Mouse (Mus musculus): ENCODE measurements around the gene Dap3. TPM values are rescaled to one million over a fixed set of nuclear protein-coding genes. Genes with fewer than 3 reads are reported as not detected.
"Not testable (repeated sequence)": the region's sequence is repeated elsewhere in the genome, so short reads cannot be mapped to it uniquely, and the experiment has no call there.

The Dap3 gene
- total RNA-seq (2014; rRNA removed) (50.6 and 66.8 TPM in 2 replicates), polyA plus RNA-seq (2012; rRNA removed) (21.8 and 32.6 TPM in 2 replicates)

DNA sequence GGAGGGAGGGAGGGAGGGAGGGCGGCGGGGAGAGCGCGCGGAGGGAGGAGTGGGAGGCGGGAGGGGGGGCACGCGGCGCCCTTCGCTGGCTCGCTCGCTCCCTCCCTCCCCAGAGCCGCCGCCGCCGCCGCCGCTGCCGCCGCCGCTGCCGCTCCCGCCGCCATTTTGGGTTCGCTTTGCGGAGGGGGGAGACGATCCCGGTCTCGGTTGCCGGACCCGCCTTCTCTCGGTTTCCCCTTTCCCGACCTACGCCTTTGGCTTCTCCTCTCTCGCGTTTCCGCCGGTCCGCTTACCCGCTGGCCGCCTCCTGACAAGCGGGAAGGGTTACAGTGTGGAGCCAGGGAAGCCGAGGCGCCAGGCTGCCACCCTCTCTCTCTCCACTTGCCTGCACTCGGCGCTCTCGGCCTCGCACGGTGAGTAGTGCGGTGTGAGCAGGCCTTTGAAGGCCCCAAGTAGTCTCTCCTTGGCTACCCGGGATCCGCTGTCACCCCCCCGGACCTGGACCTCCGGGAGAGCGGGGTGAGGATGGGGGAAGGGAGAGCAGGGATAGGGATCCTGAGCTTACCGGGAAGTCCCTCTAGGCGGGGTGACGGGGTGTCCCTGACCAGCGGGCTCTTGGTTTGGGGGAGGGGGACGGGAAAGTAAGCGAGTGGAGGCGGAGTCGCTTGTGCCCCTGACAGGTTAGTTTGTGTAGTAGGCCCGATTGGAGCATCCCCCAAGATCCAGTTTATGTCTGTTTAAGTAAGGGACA is at the start of gene Dap3, which contains the start of gene Ash1l:
Dap3 (minus strand) TSS at position 606 of the 751 bp plus-strand sequence.
Ash1l (plus strand) TSS at position 47 of the 751 bp plus-strand sequence.
- TF ChIP-seq POLR2A (IDR thresholded peaks at IDR 0.05; ENCODE audit: extremely low read depth, insufficient read depth, low read length) (no peak), CTCF (IDR thresholded peaks at IDR 0.05; ENCODE audit: low read depth, low read length) (peak; percentile 16; the same call in 1 of the 2 replicates)
- DNase-seq (ENCODE audit: extremely low read depth, low read depth, low spot score): peak; percentile 71
- H3K79me2 ChIP-seq (ENCODE audit: control insufficient read depth, insufficient read depth, low read length): peaks cover 10% of the 10 kb centered on the region; the same call in 1 of the 2 replicates
- H3K4me1 ChIP-seq (ENCODE audit: control insufficient read depth, insufficient read depth, low read length): peaks cover 15% of the 10 kb centered on the region
- H3K36me3 ChIP-seq (ENCODE audit: control insufficient read depth, insufficient read depth, low read length): no peaks in the 10 kb centered on the region
- WGBS: under 1% methylated on average over 41 of the region's 64 CpGs
- H3K4me3 ChIP-seq (ENCODE audit: insufficient read depth, low read depth, low read length): peak within 1 kb of the TSS; percentile 97
- peak within 1 kb of the TSS; percentile 99 for H3K9ac ChIP-seq (ENCODE audit: low read depth, low read length)
- peak within 1 kb of the TSS; percentile 98 for H3K27ac ChIP-seq (replicated peaks; ENCODE audit: insufficient read depth, low read depth, low read length)
- H3K27me3 ChIP-seq (ENCODE audit: control insufficient read depth, insufficient read depth, low read length): no peaks in the 10 kb centered on the region

DNA sequence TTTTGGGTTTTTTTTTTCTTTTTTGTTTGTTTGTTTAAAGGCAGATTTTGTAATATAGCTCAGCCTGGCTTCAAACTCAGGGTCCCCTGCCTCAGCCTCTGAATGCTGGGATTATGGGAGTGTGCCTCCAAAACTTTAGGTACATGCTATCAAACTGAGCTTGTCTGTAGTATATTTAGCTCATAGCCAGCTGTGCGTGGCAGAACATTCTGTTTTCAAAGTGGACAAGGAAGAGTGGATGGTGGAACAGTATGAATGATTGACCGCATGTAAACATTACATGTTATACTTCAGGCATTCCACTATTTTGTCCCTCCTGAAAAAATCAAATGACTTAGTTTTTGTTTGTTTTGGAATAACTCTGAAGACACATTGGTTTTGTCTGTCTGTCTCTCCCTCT is 41.8 kb upstream of the Dap3 start:
- Histone ChIP-seq H3K27ac (replicated peaks; ENCODE audit: insufficient read depth, low read depth, low read length) (no peak overlapping the region), H3K36me3 (ENCODE audit: control insufficient read depth, insufficient read depth, low read length) (peaks cover 12% of the 10 kb centered on the region; the same call in 1 of the 2 replicates), H3K27me3 (ENCODE audit: control insufficient read depth, insufficient read depth, low read length) (no peaks in the 10 kb centered on the region), H3K9ac (ENCODE audit: low read depth, low read length) (no peak overlapping the region), H3K4me1 (ENCODE audit: control insufficient read depth, insufficient read depth, low read length) (peaks cover 2% of the 10 kb centered on the region; the same call in 1 of the 2 replicates), H3K79me2 (ENCODE audit: control insufficient read depth, insufficient read depth, low read length) (no peaks in the 10 kb centered on the region; the same call in 1 of the 2 replicates), H3K4me3 (ENCODE audit: insufficient read depth, low read depth, low read length) (no peak overlapping the region)
- no peak for DNase-seq (ENCODE audit: extremely low read depth, low read depth, low spot score)
- no peak for TF ChIP-seq POLR2A (IDR thresholded peaks at IDR 0.05; ENCODE audit: extremely low read depth, insufficient read depth, low read length)
- TF ChIP-seq CTCF (IDR thresholded peaks at IDR 0.05; ENCODE audit: low read depth, low read length): no peak
- 41% methylated on average over 2 of the region's 2 CpGs for WGBS

DNA sequence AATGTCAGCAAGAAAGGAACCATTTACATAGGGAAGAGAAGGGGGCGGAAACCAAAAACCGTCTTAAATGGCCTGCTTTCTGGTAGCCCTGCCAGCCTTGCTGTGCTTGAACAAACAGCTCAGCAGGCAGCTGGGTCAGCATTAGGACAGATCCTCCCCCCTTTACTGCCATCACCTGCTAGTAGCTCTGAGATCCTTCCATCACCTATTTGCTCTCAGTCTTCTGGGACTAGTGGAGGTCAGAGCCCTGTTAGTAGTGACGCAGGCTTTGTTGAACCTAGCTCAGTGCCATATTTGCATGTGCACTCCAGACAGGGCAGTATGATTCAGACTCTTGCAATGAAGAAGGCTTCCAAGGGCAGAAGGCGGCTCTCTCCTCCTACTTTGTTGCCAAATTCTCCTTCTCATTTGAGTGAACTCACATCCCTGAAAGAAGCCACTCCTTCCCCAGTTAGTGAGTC is 33.0 kb upstream of the Dap3 start:
- 60% methylated on average over 4 of the region's 4 CpGs for WGBS
- Histone ChIP-seq H3K79me2 (ENCODE audit: control insufficient read depth, insufficient read depth, low read length) (peaks cover 8% of the 10 kb centered on the region; the same call in 1 of the 2 replicates), H3K9ac (ENCODE audit: low read depth, low read length) (no peak overlapping the region), H3K27ac (replicated peaks; ENCODE audit: insufficient read depth, low read depth, low read length) (no peak overlapping the region), H3K27me3 (ENCODE audit: control insufficient read depth, insufficient read depth, low read length) (no peaks in the 10 kb centered on the region), H3K36me3 (ENCODE audit: control insufficient read depth, insufficient read depth, low read length) (peaks cover 48% of the 10 kb centered on the region), H3K4me1 (ENCODE audit: control insufficient read depth, insufficient read depth, low read length) (no peaks in the 10 kb centered on the region), H3K4me3 (ENCODE audit: insufficient read depth, low read depth, low read length) (no peak overlapping the region)
- TF ChIP-seq CTCF (IDR thresholded peaks at IDR 0.05; ENCODE audit: low read depth, low read length): no peak
- DNase-seq (ENCODE audit: extremely low read depth, low read depth, low spot score): peak; percentile 52

DNA sequence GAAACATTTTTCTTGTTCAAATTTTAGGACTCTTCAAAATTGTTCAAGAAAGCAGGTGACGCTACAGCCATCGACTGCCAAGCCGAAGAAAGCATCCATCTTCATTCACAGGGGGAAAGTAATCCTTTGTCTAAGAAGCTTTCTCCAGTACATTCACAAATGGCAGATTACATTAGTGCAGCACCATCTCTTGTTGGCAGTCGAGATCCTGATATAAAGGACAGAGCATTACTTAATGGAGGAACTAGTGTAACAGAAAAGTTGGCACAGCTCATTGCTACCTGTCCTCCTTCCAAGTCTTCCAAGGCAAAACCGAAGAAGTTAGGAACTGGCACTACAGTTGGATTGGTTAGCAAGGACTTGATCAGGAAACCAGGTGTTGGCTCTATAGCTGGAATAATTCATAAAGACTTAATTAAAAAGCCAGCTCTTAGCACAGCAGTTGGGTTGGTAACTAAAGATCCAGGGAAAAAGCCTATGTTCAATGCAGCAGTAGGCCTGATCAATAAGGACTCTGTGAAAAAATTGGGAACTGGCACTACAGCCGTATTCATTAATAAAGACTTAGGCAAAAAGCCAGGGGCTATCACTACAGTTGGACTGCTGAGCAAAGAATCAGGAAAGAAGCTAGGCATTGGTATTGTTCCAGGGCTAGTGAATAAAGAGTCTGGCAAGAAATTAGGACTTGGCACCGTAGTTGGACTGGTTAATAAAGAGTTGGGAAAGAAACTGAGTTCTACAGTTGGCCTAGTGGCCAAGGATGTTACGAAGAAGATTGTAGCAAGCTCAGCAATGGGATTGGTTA is 30.4 kb upstream of the Dap3 start:
- Histone ChIP-seq H3K4me3 (ENCODE audit: insufficient read depth, low read depth, low read length) (no peak overlapping the region), H3K27ac (replicated peaks; ENCODE audit: insufficient read depth, low read depth, low read length) (no peak overlapping the region), H3K27me3 (ENCODE audit: control insufficient read depth, insufficient read depth, low read length) (no peaks in the 10 kb centered on the region), H3K9ac (ENCODE audit: low read depth, low read length) (no peak overlapping the region), H3K79me2 (ENCODE audit: control insufficient read depth, insufficient read depth, low read length) (peaks cover 8% of the 10 kb centered on the region; the same call in 1 of the 2 replicates), H3K4me1 (ENCODE audit: control insufficient read depth, insufficient read depth, low read length) (no peaks in the 10 kb centered on the region), H3K36me3 (ENCODE audit: control insufficient read depth, insufficient read depth, low read length) (peaks cover 46% of the 10 kb centered on the region)
- TF ChIP-seq CTCF (IDR thresholded peaks at IDR 0.05; ENCODE audit: low read depth, low read length) (no peak), POLR2A (IDR thresholded peaks at IDR 0.05; ENCODE audit: extremely low read depth, insufficient read depth, low read length) (no peak)
- DNase-seq (ENCODE audit: extremely low read depth, low read depth, low spot score): peak; percentile 75
- WGBS: 62% methylated on average over 8 of the region's 8 CpGs

DNA sequence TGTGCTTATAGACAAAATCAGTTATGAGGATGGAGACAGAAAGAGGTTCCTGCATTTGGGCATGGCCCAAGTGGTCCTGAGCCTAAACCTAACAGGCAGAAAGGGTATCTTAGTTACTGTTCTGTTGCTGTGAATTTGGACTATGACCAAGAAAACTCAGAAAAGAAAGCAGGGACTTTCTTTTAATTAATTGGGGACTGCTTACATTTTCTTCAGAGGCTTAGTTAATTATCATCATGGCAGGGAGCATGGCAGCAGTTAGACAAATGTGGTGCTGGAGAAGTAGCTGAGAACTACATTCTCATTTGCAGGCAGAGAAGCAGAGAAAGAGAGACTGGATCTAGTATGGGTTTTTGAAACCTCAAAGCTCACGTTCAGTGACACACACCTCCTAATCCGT is 24.0 kb upstream of the Dap3 start:
- Histone ChIP-seq H3K4me3 (ENCODE audit: insufficient read depth, low read depth, low read length) (no peak overlapping the region), H3K27ac (replicated peaks; ENCODE audit: insufficient read depth, low read depth, low read length) (no peak overlapping the region), H3K79me2 (ENCODE audit: control insufficient read depth, insufficient read depth, low read length) (peaks cover 22% of the 10 kb centered on the region; the same call in 1 of the 2 replicates), H3K27me3 (ENCODE audit: control insufficient read depth, insufficient read depth, low read length) (no peaks in the 10 kb centered on the region), H3K9ac (ENCODE audit: low read depth, low read length) (no peak overlapping the region), H3K4me1 (ENCODE audit: control insufficient read depth, insufficient read depth, low read length) (no peaks in the 10 kb centered on the region), H3K36me3 (ENCODE audit: control insufficient read depth, insufficient read depth, low read length) (peaks cover 7% of the 10 kb centered on the region; the same call in 1 of the 2 replicates)
- no peak for DNase-seq (ENCODE audit: extremely low read depth, low read depth, low spot score)
- 89% methylated on average over 2 of the region's 2 CpGs for WGBS
- no peak for TF ChIP-seq CTCF (IDR thresholded peaks at IDR 0.05; ENCODE audit: low read depth, low read length)
- no peak for TF ChIP-seq POLR2A (IDR thresholded peaks at IDR 0.05; ENCODE audit: extremely low read depth, insufficient read depth, low read length)

DNA sequence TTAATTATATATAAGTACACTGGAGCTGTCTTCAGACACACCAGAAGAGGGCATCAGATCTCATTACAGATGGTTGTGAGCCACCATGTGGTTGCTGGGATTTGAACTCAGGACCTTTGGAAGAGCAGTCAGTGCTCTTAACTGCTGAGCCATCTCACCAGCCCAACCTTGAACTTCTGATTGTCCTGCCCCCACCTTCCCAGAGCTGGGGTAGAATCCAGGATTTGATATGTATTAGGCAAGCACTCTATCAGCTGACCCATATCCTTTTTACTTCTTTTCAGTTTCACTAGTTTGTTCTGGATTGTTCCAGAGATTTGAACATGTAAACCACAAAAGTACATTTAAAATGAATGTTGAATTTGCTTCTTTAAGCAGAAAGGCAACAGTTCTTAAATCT is 12.2 kb upstream of the Dap3 start:
- not testable (repeated sequence) for H3K27me3 ChIP-seq (ENCODE audit: control insufficient read depth, insufficient read depth, low read length); H3K4me3 ChIP-seq (ENCODE audit: insufficient read depth, low read depth, low read length); H3K9ac ChIP-seq (ENCODE audit: low read depth, low read length); H3K36me3 ChIP-seq (ENCODE audit: control insufficient read depth, insufficient read depth, low read length); H3K4me1 ChIP-seq (ENCODE audit: control insufficient read depth, insufficient read depth, low read length); H3K27ac ChIP-seq (replicated peaks; ENCODE audit: insufficient read depth, low read depth, low read length)
- H3K79me2 ChIP-seq (ENCODE audit: control insufficient read depth, insufficient read depth, low read length): peaks cover 39% of the 10 kb centered on the region
- peak; percentile 77 for DNase-seq (ENCODE audit: extremely low read depth, low read depth, low spot score)
